Mouse (Mus musculus): ENCODE data around the gene Large2. TPM values are rescaled to one million over a fixed set of nuclear protein-coding genes. Genes with fewer than 3 reads are reported as not detected.

Large2 gene
- polyA plus RNA-seq, 1 experiment from 2014 or later = 23.6 TPM

- Histone ChIP-seq H3K4me2 (replicated peaks) (no peak overlapping the region), H3K4me3 (replicated peaks) (no peak overlapping the region), H3K27me3 (no peaks in the 10 kb centered on the region), H3K4me1 (no peaks in the 10 kb centered on the region), H3K27ac (replicated peaks) (no peak overlapping the region), H3K9me3 (replicated peaks) (no peaks in the 10 kb centered on the region), H3K36me3 (peaks cover 7% of the 10 kb centered on the region), H3K9ac (no peak overlapping the region)
- no peak for ATAC-seq (ENCODE audit: insufficient number of reproducible peaks, low FRiP score, low TSS enrichment, low read depth)
- WGBS = 72% methylated on average over 5 of the region's 5 CpGs
Measured at GRCm38 (mm10) chr2:92317228-92317627, 57.4 kb downstream of the Large2 start.

DNA sequence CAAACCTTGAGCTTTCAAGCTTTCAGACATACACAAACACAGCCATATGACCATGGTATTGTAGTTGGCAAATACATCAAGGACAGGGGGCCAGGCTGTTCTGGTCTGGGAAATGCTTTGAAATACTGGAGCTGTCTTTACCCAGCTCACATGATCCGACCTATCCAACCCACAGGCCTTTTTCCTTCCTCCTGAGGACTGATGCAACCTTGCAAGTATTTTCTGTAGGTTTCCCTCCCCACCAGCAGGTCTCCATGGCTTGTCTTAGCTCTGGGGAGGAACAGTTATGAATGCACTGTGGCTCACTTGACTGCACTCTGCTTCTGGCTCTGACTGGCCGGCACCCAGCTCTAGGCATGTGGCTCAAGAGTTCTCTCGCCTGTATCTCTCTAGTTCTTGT, 58.0 kb downstream of the Large2 start:
- WGBS = 69% methylated on average over 3 of the region's 3 CpGs
- ATAC-seq (ENCODE audit: insufficient number of reproducible peaks, low FRiP score, low TSS enrichment, low read depth) = peak; percentile 47; the same call in 1 of the 2 replicates
- peaks cover 2% of the 10 kb centered on the region; the same call in 1 of the 2 replicates for H3K36me3 ChIP-seq
- no peaks in the 10 kb centered on the region for H3K27me3 ChIP-seq
- no peak overlapping the region for H3K27ac ChIP-seq (replicated peaks)
- H3K4me1 ChIP-seq = no peaks in the 10 kb centered on the region
- H3K9ac ChIP-seq = no peak overlapping the region
- no peaks in the 10 kb centered on the region for H3K9me3 ChIP-seq (replicated peaks)
- H3K4me3 ChIP-seq (replicated peaks) = no peak overlapping the region
- no peak overlapping the region for H3K4me2 ChIP-seq (replicated peaks)

Small RNA genes lying within 50 kb of the gene (microRNA-seq; reads per million reads assigned to microRNA genes)
- gene Mir7000 (ENCODE audit: borderline number of aligned reads) = not detected

Other genes with a start within 250 kb of the Large2 start
- gene Pex16, start 193 bp downstream of the Large2 start, polyA plus RNA-seq (2015; fragmentation: Nextera tagmentation; extraction: Ambion mirVana) = 27.8 and 28.8 TPM in 2 replicates
- gene 1700029I15Rik, start 7.7 kb upstream of the Large2 start, polyA plus RNA-seq (2015; fragmentation: Nextera tagmentation; extraction: Ambion mirVana) = 3.4 and 6.3 TPM in 2 replicates
- 34.0 and 34.6 TPM in 2 replicates for gene Mapk8ip1, start 26.4 kb upstream of the Large2 start, polyA plus RNA-seq (2015; fragmentation: Nextera tagmentation; extraction: Ambion mirVana)
- 30.6 and 33.9 TPM in 2 replicates for gene Cry2, start 59.2 kb upstream of the Large2 start, polyA plus RNA-seq (2015; fragmentation: Nextera tagmentation; extraction: Ambion mirVana)
- gene Slc35c1, start 85.7 kb upstream of the Large2 start, polyA plus RNA-seq (2015; fragmentation: Nextera tagmentation; extraction: Ambion mirVana) = 14.5 and 18.4 TPM in 2 replicates
- gene Chst1, start 224.8 kb upstream of the Large2 start, polyA plus RNA-seq (2015; fragmentation: Nextera tagmentation; extraction: Ambion mirVana) = 10.1 and 11.3 TPM in 2 replicates

All from embryonic facial prominence, embryonic 15.5 days (tissue).